Mouse (Mus musculus) neutrophil, adult 59 days (primary cell): Measurements from ENCODE around the gene Cdk5rap1. TPM values are rescaled to one million over a fixed set of nuclear protein-coding genes. Genes with fewer than 3 reads are reported as not detected.

Experiments
- total RNA-seq, 2 experiments: library from RNA; stranded (reverse); gene quantifications; 1 replicate in 1 of 2; 2 replicates in 1 of 2; pipeline ENCODE4 v1.2.4; 2023

Gene Cdk5rap1
- 1 to 10 TPM; 4.1 to 5.6 TPM for total RNA-seq

GRCm38 (mm10) chr2:154372842-154373500, at the start of gene Cdk5rap1:
TSS of gene Cdk5rap1 (minus strand) at chr2:154373010.

GRCm38 (mm10) chr2:154407643-154408445, 35.0 kb upstream of the Cdk5rap1 start, which contains the start of gene Snta1:
TSS of gene Snta1 (minus strand) at chr2:154408099.

GRCm38 (mm10) chr2:154306927-154307326, 65.9 kb downstream of the Cdk5rap1 start, which contains the start of gene Bpifb9b:
TSS of gene Bpifb9b (plus strand) at chr2:154307227.

Other genes with a start within 250 kb of the Cdk5rap1 start
- not detected for gene Bpifa3, start 242.7 kb downstream of the Cdk5rap1 start, total RNA-seq
- gene Bpifa1, start 230.1 kb downstream of the Cdk5rap1 start, total RNA-seq, result not detected
- gene Bpifa5, start 210.4 kb downstream of the Cdk5rap1 start, total RNA-seq, result not detected
- gene Bpifb1, start 182.2 kb downstream of the Cdk5rap1 start, total RNA-seq, result not detected
- not detected for gene Bpifb5, start 149.3 kb downstream of the Cdk5rap1 start, total RNA-seq
- not detected for gene Bpifb9a, start 115.2 kb downstream of the Cdk5rap1 start, total RNA-seq
- gene Bpifb9b, start 65.8 kb downstream of the Cdk5rap1 start, total RNA-seq, result not detected
- 1 to 10 TPM; 1.2 to 2.2 TPM for gene Snta1, start 35.1 kb upstream of the Cdk5rap1 start, total RNA-seq
- gene Cbfa2t2, start 63.5 kb upstream of the Cdk5rap1 start, total RNA-seq, result 10 to 100 TPM; 17.1 to 28.7 TPM
- gene 1700003F12Rik, start 174.1 kb upstream of the Cdk5rap1 start, total RNA-seq, result not detected
- under 1 TPM in 1 of 2 experiments, not detected in 1; 0.51 TPM for gene Actl10, start 178.8 kb upstream of the Cdk5rap1 start, total RNA-seq
- 1 to 10 TPM; 1.1 to 1.8 TPM for gene Necab3, start 185.9 kb upstream of the Cdk5rap1 start, total RNA-seq
- gene E2f1, start 196.9 kb upstream of the Cdk5rap1 start, total RNA-seq, result 10 to 100 TPM; 17.8 to 21.5 TPM
- gene Pxmp4, start 230.7 kb upstream of the Cdk5rap1 start, total RNA-seq, result 10 to 100 TPM; 15.6 to 16.3 TPM
- 1 to 10 TPM; 4.0 to 4.6 TPM for gene Zfp341, start 240.3 kb upstream of the Cdk5rap1 start, total RNA-seq
- gene 4930519P11Rik, start 240.4 kb upstream of the Cdk5rap1 start, total RNA-seq, result not detected